Mouse (Mus musculus) MEL (cell line): Measurements from ENCODE around the gene Gm20695. TPM values are rescaled to one million over a fixed set of nuclear protein-coding genes. Genes with fewer than 3 reads are reported as not detected.

Experiments
- DNase-seq: peaks from one replicate; pipeline ENCODE4 v3.0.0; 2011; ENCODE audit warnings: low read depth, low spot score
- H3K27ac ChIP-seq: 2 replicates; pipeline ENCODE4 v1.5.1; 2012; ENCODE audit warnings: low read depth, mild to moderate bottlenecking, control low read depth, low read length, moderate library complexity; ENCODE audit not compliant: control insufficient read depth
- H3K27me3 ChIP-seq, 2 experiments: fragments of 150-350 bp in 1 of 2; sonication (generic) in 1 of 2; 2 replicates each; pipeline ENCODE4 v1.6.1; 2012; ENCODE audit warnings: low read length in 2 of 2, mild to moderate bottlenecking in 2 of 2, improper control_type of control experiment in 1 of 2, moderate library complexity in 1 of 2; ENCODE audit not compliant: insufficient read depth in 2 of 2, control insufficient read depth in 1 of 2
- H3K36me3 ChIP-seq, 2 experiments: 2 replicates each; pipeline ENCODE4 v1.6.1; 2012 to 2014; ENCODE audit warnings: low read length in 2 of 2, improper control_type of control experiment in 1 of 2, inconsistent platforms in 1 of 2, mild to moderate bottlenecking in 1 of 2; ENCODE audit not compliant: insufficient read depth in 2 of 2, control insufficient read depth in 1 of 2
- H3K4me1 ChIP-seq, 2 experiments: fragments of 150-350 bp in 1 of 2; sonication (generic) in 1 of 2; 2 replicates each; pipeline ENCODE4 v1.6.1; 2012; ENCODE audit warnings: low read length in 2 of 2, improper control_type of control experiment in 1 of 2, mild to moderate bottlenecking in 1 of 2; ENCODE audit not compliant: insufficient read depth in 2 of 2, control insufficient read depth in 1 of 2
- H3K4me3 ChIP-seq, 2 experiments: fragments of 150-350 bp in 1 of 2; sonication (generic) in 1 of 2; 2 replicates each; pipeline ENCODE4 v1.5.1; 2012; ENCODE audit warnings: low read depth in 2 of 2, low read length in 2 of 2, mild to moderate bottlenecking in 2 of 2, moderate library complexity in 2 of 2, control low read depth in 1 of 2, improper control_type of control experiment in 1 of 2; ENCODE audit not compliant: control insufficient read depth in 1 of 2, insufficient read depth in 1 of 2
- H3K79me2 ChIP-seq: 2 replicates; pipeline ENCODE4 v1.6.1; 2012; ENCODE audit warnings: mild to moderate bottlenecking, low read length, moderate library complexity; ENCODE audit not compliant: control insufficient read depth, poor library complexity, insufficient read depth
- H3K9ac ChIP-seq: 2 replicates; pipeline ENCODE4 v1.6.1; 2012; ENCODE audit warnings: low read depth, mild to moderate bottlenecking, control low read depth, low read length, moderate library complexity; ENCODE audit not compliant: control insufficient read depth, poor library complexity, severe bottlenecking
- H3K9me3 ChIP-seq: fragments of 150-350 bp; sonication (generic); replicated peaks from 2 replicates; pipeline ENCODE4 v1.6.1; 2012; ENCODE audit warnings: mild to moderate bottlenecking, low read length, improper control_type of control experiment, moderate library complexity; ENCODE audit not compliant: insufficient read depth
- EP300 ChIP-seq, 2 experiments: IDR thresholded peaks; 2 replicates each; pipeline ENCODE4 v1.6.1; 2011; ENCODE audit warnings: improper control_type of control experiment in 2 of 2, low read length in 2 of 2, low read depth in 1 of 2, mild to moderate bottlenecking in 1 of 2
- ETS1 ChIP-seq: IDR thresholded peaks from 2 replicates; pipeline ENCODE4 v1.6.1; 2012; ENCODE audit warnings: low read depth, mild to moderate bottlenecking, inconsistent platforms, low read length, improper control_type of control experiment, moderate library complexity
- HCFC1 ChIP-seq: IDR thresholded peaks from 2 replicates; pipeline ENCODE4 v1.6.1; 2012; ENCODE audit warnings: low read depth, mild to moderate bottlenecking, inconsistent platforms, low read length, improper control_type of control experiment, moderate library complexity
- KAT2A ChIP-seq: conservative IDR thresholded peaks from 2 replicates; pipeline ENCODE4 v1.6.1; 2012; ENCODE audit warnings: low read depth, low read length, improper control_type of control experiment, inconsistent platforms
- MAFK ChIP-seq: IDR thresholded peaks from 2 replicates; pipeline ENCODE4 v1.6.1; 2011; ENCODE audit warnings: low read depth, mild to moderate bottlenecking, low read length, improper control_type of control experiment, borderline replicate concordance
- MAX ChIP-seq: IDR thresholded peaks from 2 replicates; pipeline ENCODE4 v1.6.1; 2011; ENCODE audit warnings: low read length, improper control_type of control experiment
- MAZ ChIP-seq: IDR thresholded peaks from 2 replicates; pipeline ENCODE4 v1.6.1; 2012; ENCODE audit warnings: low read depth, mild to moderate bottlenecking, inconsistent platforms, low read length, improper control_type of control experiment
- MEF2A ChIP-seq: IDR thresholded peaks from 2 replicates; pipeline ENCODE4 v1.6.1; 2014; ENCODE audit warnings: low read depth, mild to moderate bottlenecking, inconsistent platforms, low read length, improper control_type of control experiment; ENCODE audit not compliant: poor library complexity, insufficient replicate concordance, severe bottlenecking; ENCODE audit errors: extremely low read depth
- MYB ChIP-seq: IDR thresholded peaks from 2 replicates; pipeline ENCODE4 v1.6.1; 2011; ENCODE audit warnings: mild to moderate bottlenecking, low read depth, low read length, improper control_type of control experiment
- MYC ChIP-seq: IDR thresholded peaks from 2 replicates; pipeline ENCODE4 v1.6.1; 2011; ENCODE audit warnings: low read depth, mild to moderate bottlenecking, low read length, improper control_type of control experiment, moderate library complexity
- NELFE ChIP-seq: IDR thresholded peaks from 2 replicates; pipeline ENCODE4 v1.6.1; 2011; ENCODE audit warnings: low read depth, low read length, improper control_type of control experiment
- NRF1 ChIP-seq: IDR thresholded peaks from 2 replicates; pipeline ENCODE4 v1.6.1; 2014; ENCODE audit warnings: low read depth, mild to moderate bottlenecking, inconsistent platforms, low read length, improper control_type of control experiment, moderate library complexity; ENCODE audit not compliant: poor library complexity, insufficient read depth, severe bottlenecking
- POLR2A ChIP-seq, 2 experiments: IDR thresholded peaks; 2 replicates each; pipeline ENCODE4 v1.6.1; 2011 to 2012; ENCODE audit warnings: low read length in 2 of 2, mild to moderate bottlenecking in 2 of 2, control low read depth in 1 of 2, improper control_type of control experiment in 1 of 2, low read depth in 1 of 2, moderate library complexity in 1 of 2; ENCODE audit not compliant: control insufficient read depth in 1 of 2, insufficient read depth in 1 of 2, poor library complexity in 1 of 2
- POLR2AphosphoS5 ChIP-seq: IDR thresholded peaks from 2 replicates; pipeline ENCODE4 v1.6.1; 2012; ENCODE audit warnings: low read depth, borderline replicate concordance, mild to moderate bottlenecking, inconsistent platforms, low read length, moderate library complexity, mixed read lengths
- RAD21 ChIP-seq: IDR thresholded peaks from 2 replicates; pipeline ENCODE4 v1.6.1; 2011; ENCODE audit warnings: mild to moderate bottlenecking, low read depth, low read length, improper control_type of control experiment
- RCOR1 ChIP-seq: IDR thresholded peaks from 2 replicates; pipeline ENCODE4 v1.6.1; 2012; ENCODE audit warnings: low read depth, mild to moderate bottlenecking, inconsistent platforms, low read length, improper control_type of control experiment
- SMC3 ChIP-seq: IDR thresholded peaks from 2 replicates; pipeline ENCODE4 v1.6.1; 2011; ENCODE audit warnings: low read depth, low read length, improper control_type of control experiment
- TAL1 ChIP-seq: IDR thresholded peaks from 2 replicates; pipeline ENCODE4 v1.6.1; 2012; ENCODE audit warnings: mild to moderate bottlenecking, inconsistent platforms, low read length, moderate library complexity, mixed read lengths
- TBP ChIP-seq: IDR thresholded peaks from 2 replicates; pipeline ENCODE4 v1.8.0; 2011; ENCODE audit warnings: low read depth, low read length, improper control_type of control experiment
- TCF12 ChIP-seq: IDR thresholded peaks from 2 replicates; pipeline ENCODE4 v1.6.1; 2014; ENCODE audit warnings: low read depth, mild to moderate bottlenecking, inconsistent platforms, low read length, improper control_type of control experiment, moderate library complexity
- USF1 ChIP-seq: IDR thresholded peaks from 2 replicates; pipeline ENCODE4 v1.6.1; 2014; ENCODE audit warnings: low read depth, mild to moderate bottlenecking, inconsistent platforms, low read length, improper control_type of control experiment, moderate library complexity
- ZKSCAN1 ChIP-seq: IDR thresholded peaks from 2 replicates; pipeline ENCODE4 v1.6.1; 2012; ENCODE audit warnings: low read depth, mild to moderate bottlenecking, inconsistent platforms, low read length, improper control_type of control experiment, moderate library complexity
- ZNF384 ChIP-seq: IDR thresholded peaks from 2 replicates; pipeline ENCODE4 v1.6.1; 2012; ENCODE audit warnings: low read depth, mild to moderate bottlenecking, inconsistent platforms, low read length, improper control_type of control experiment
- polyA plus RNA-seq, 2 experiments: library from polyadenylated mRNA; stranded (reverse) in 1 of 2; unstranded in 1 of 2; fragments of >175 nt in 1 of 2; fragments of >200 nt in 1 of 2; gene quantifications; 2 replicates each; pipeline versions ENCODE4 v1.2.1 to v1.2.4; 2012; ENCODE audit warnings: low replicate concordance in 2 of 2, low read depth in 1 of 2; ENCODE audit not compliant: insufficient read length in 2 of 2, insufficient read depth in 1 of 2, missing spikeins in 1 of 2
- total RNA-seq: library from RNA; depleted of rRNA; stranded (reverse); fragments of 300-350 nt; gene quantifications from 2 replicates; pipeline ENCODE4 v1.2.3, GENCODE M21; 2012

Gm20695 gene
- total and polyA plus RNA-seq, 3 experiments = 0.62 TPM; not detected in 2

DNA sequence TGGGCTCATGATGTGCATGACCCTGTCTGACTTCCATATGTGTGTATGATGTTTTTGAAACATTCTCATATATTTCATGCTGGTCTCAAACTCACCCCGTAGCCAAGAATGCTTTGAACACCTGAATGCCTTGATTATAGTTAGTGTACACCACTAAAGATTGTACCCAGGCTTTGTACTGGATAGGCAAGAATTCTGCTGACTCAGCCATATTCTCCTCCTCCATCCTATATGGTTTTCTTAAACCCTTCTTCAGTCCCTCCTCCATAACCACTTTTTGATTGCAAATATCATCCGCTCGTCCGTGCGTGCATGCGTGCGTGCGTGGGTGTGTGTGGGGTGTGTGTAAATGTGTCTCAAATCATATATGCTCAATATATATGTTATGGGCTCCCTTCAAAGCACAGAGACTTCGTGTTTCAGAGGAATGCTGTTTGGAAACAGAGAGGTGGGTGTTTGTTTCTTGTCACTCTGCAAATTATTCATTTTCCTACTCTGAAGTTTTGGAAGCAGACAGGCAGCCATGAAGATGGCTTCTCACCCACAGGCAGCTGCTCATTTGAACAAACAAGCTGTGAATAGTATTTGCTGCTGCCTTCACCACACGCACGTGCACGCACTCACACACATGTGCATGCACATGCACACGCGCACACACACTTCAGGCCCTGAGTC is 7.3 kb downstream of the Gm20695 start:
- Histone ChIP-seq H3K27ac (no peak overlapping the region), H3K9ac (no peak overlapping the region), H3K27me3 (no peaks in the 10 kb centered on the region), H3K36me3 (peaks cover 2 to 13% of the 10 kb centered on the region in 2 experiments)
- no peak for TF ChIP-seq MEF2A
- no peak for TF ChIP-seq RCOR1
- TF ChIP-seq ZNF384 = no peak
- TF ChIP-seq MYC = no peak
- peak; percentile 93 for TF ChIP-seq MAFK
- TF ChIP-seq ZKSCAN1 = no peak
- TF ChIP-seq HCFC1 = no peak
- TF ChIP-seq TCF12 = no peak
- TF ChIP-seq, all 39 proteins: peak for 1
- Histone ChIP-seq H3K4me3 (no peak overlapping the region), H3K79me2 (peaks cover 16% of the 10 kb centered on the region), H3K9me3 (no peaks in the 10 kb centered on the region), H3K4me1 (peaks cover 0 to 14% of the 10 kb centered on the region in 2 experiments; a peak in 3 of 4 replicates)
- no peak for DNase-seq

DNA sequence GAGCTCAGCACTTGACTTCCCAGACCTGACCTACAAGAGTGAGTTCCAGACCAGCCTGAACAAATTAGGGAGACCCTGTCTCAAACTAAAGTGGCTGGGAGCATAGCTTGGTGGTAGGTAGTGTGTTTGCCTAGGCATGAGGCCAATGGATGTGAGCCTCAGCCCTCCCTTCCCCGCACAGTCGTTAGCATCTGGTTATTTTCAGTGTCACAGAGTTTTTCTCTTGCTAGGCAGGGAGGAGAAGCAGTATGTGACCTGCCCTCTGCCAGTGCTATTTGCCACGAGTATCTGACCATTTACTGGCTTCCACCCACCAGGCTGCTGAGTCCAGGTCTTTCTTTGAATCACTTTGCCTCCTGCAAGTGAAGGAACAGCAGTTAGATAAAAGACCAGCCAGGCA is 9.3 kb downstream of the Gm20695 start:
- no peak overlapping the region for H3K4me3 ChIP-seq
- peaks cover 7 to 13% of the 10 kb centered on the region in 2 experiments for H3K36me3 ChIP-seq
- no peak overlapping the region for H3K27ac ChIP-seq

More for the DNA sequence above, 9.3 kb downstream of the Gm20695 start:
- TF ChIP-seq ETS1 (no peak), HCFC1 (no peak), MEF2A (no peak), MAX (no peak), POLR2AphosphoS5 (no peak), USF1 (no peak), RAD21 (no peak), EP300 (IDR thresholded peaks at IDR 0.05; ENCODE audit: low read depth in 1 of 2, low read length in 2 of 2) (no peak), NELFE (no peak), KAT2A (no peak), MAZ (no peak), POLR2A (IDR thresholded peaks at IDR 0.05; ENCODE audit: control insufficient read depth in 1 of 2, insufficient read depth in 1 of 2, low read depth in 1 of 2, low read length in 2 of 2, poor library complexity in 1 of 2) (no peak), TBP (no peak), TAL1 (no peak), MYC (no peak), RCOR1 (no peak), MYB (no peak), NRF1 (no peak), SMC3 (no peak)
- Histone ChIP-seq H3K27me3 (no peaks in the 10 kb centered on the region), H3K4me1 (peaks cover 0 to 14% of the 10 kb centered on the region in 2 experiments; a peak in 3 of 4 replicates), H3K79me2 (peaks cover 7% of the 10 kb centered on the region), H3K9ac (no peak overlapping the region), H3K9me3 (no peaks in the 10 kb centered on the region)
- DNase-seq = no peak
